Mouse (Mus musculus) stomach, embryonic 14.5 days (tissue): ENCODE measurements around the gene Cutc. TPM values are rescaled to one million over a fixed set of nuclear protein-coding genes. Genes with fewer than 3 reads are reported as not detected.

Experiments used
- ATAC-seq: fragments of 200-750 bp; cut with Nextera tagmentation; 2 replicates; pipeline ENCODE4 v1.8.0; 2017; ENCODE audit warnings: low read depth, moderate TSS enrichment; ENCODE audit not compliant: insufficient number of reproducible peaks, insufficient read depth, low FRiP score
- H3K27ac ChIP-seq: fragments of 300-500 bp; sonication (generic); 2 replicates; pipeline ENCODE4 v1.5.1; 2014; ENCODE audit warnings: mild to moderate bottlenecking, low read length, moderate library complexity, mixed read lengths
- H3K27me3 ChIP-seq: fragments of 300-500 bp; sonication (generic); 2 replicates; pipeline ENCODE4 v1.6.1; 2014; ENCODE audit warnings: low read length, control low read depth, mixed read lengths; ENCODE audit not compliant: control insufficient read depth, insufficient read depth
- H3K36me3 ChIP-seq: fragments of 300-500 bp; sonication (generic); 2 replicates; pipeline ENCODE4 v1.6.1; 2014; ENCODE audit warnings: mild to moderate bottlenecking, control low read depth, low read length, moderate library complexity, mixed read lengths; ENCODE audit not compliant: control insufficient read depth, insufficient read depth
- H3K4me1 ChIP-seq: fragments of 300-500 bp; sonication (generic); 2 replicates; pipeline ENCODE4 v1.6.1; 2014; ENCODE audit warnings: low read length, control low read depth, mixed read lengths; ENCODE audit not compliant: control insufficient read depth, insufficient read depth
- H3K4me2 ChIP-seq: fragments of 300-500 bp; sonication (generic); replicated peaks from 2 replicates; pipeline ENCODE4 v1.6.1; 2014; ENCODE audit warnings: low read depth, low read length, control low read depth
- H3K4me3 ChIP-seq: fragments of 300-500 bp; sonication (generic); 2 replicates; pipeline ENCODE4 v1.5.1; 2014; ENCODE audit warnings: low read depth, low read length, control low read depth
- H3K9ac ChIP-seq: fragments of 300-500 bp; sonication (generic); replicated peaks from 2 replicates; pipeline ENCODE4 v1.6.1; 2014; ENCODE audit warnings: low read depth, mild to moderate bottlenecking, control low read depth, low read length, moderate library complexity, mixed read lengths
- H3K9me3 ChIP-seq: fragments of 300-500 bp; sonication (generic); 2 replicates; pipeline ENCODE4 v1.6.1; 2016; ENCODE audit warnings: low read depth, low read length, control low read depth; ENCODE audit not compliant: control insufficient read depth
- WGBS: fragments of 180-500 bp; shearing (Covaris S2); extraction: QIAGEN DNeasy Blood & Tissue Kit; methylation state at CpG from one replicate; pipeline ENCODE4 v1.1.7; 2014; 5-methylcytosine and 5-hydroxymethylcytosine counted together
- polyA plus RNA-seq: library from polyadenylated mRNA; unstranded; fragments of >200 nt; fragmentation: Nextera tagmentation; extraction: Ambion mirVana; gene quantifications from 2 replicates; pipeline ENCODE4 v1.2.1, GENCODE M21; 2014

Gene Cutc
- polyA plus RNA-seq, 1 experiment from 2014 or later, result 14.8 TPM

DNA sequence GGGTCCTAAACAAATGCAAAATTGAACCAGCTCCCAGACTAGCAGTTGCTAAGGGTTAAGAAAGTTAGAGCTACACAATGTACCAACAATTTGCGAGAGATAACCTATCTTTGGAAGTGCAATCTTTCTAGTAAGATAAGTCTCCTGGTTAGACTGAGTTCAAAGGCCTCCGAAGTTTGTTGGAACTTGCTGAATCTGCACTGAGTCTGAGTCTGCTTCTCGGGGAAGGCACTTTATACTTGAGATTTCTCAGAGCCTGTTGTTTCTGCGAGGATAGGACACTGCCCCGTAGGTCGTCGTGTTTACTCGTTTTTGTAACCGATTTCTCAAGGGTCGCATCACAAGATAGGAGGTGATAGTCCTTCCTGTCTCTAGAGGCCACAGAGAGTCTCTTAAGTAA is 22.6 kb downstream of the Cutc start:
- H3K4me3 ChIP-seq, result no peak overlapping the region
- no peak overlapping the region for H3K4me2 ChIP-seq
- no peaks in the 10 kb centered on the region for H3K36me3 ChIP-seq
- H3K4me1 ChIP-seq, result no peaks in the 10 kb centered on the region
- no peaks in the 10 kb centered on the region for H3K27me3 ChIP-seq
- no peaks in the 10 kb centered on the region for H3K9me3 ChIP-seq
- 61% methylated on average over 10 of the region's 10 CpGs for WGBS
- H3K27ac ChIP-seq, result no peak overlapping the region
- no peak for ATAC-seq
- no peak overlapping the region for H3K9ac ChIP-seq

DNA sequence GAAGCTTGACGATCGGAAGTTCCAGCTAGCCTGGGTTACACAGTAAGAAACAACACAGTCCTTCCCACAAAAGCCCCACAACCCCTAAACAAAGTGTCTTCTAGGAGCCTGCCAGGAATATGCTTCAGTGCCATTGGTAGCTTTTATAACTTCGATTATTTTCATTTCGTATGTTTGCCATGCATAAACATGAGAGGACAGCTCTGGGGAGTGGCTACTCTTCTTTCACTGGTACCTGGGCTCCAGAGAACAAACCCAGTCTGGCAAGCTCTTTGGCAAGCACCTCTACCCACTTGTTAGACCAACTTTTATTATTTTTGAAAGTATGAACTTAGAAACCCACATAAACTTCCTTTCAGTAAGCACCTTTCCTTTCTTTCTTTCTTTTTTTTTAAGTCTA is 23.8 kb downstream of the Cutc start:
- Histone ChIP-seq H3K9ac (no peak overlapping the region), H3K4me2 (no peak overlapping the region), H3K9me3 (no peaks in the 10 kb centered on the region), H3K4me3 (no peak overlapping the region), H3K36me3 (no peaks in the 10 kb centered on the region), H3K4me1 (no peaks in the 10 kb centered on the region), H3K27ac (no peak overlapping the region), H3K27me3 (no peaks in the 10 kb centered on the region)
- WGBS, result 74% methylated on average over 4 of the region's 4 CpGs
- ATAC-seq, result no peak

DNA sequence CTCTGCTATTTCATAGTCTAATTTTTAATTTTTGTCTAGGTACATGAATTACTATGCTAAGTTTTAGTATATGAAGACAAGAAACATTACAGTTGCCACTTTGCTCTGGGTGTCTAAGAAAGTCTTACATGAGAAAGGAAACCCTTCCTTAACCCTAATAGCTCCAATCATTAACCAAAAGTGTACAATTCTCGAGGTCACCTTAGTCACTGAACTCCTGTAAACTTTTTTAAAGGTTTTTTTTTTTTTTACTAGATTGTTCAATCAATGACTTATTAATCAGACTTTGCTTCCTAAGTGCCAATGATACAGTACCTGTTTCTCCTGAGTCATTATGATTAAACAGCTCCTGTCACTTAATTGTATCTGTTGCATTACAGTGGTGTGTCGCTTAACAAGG is 24.5 kb downstream of the Cutc start:
- no peak for ATAC-seq

DNA sequence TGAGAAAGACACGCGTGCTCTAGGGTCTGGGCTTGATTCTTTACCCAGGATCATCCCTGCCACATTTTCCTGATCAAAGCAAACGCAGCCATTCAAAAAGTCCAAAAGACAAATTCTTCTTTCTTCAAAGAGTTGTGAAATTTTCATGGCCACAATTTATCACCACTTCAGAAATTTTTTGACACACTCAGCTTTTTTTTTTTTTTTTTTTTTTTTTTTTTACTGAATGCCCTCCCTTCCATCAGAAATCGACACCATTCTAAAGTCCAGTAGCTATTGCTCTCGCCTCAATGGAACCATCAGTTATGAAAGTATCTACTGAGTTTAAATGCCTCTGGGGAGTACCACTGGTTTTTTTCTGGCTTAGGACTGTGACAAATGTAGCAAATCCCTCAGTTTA is 27.6 kb downstream of the Cutc start:
- no peak for ATAC-seq
- Histone ChIP-seq H3K36me3 (no peaks in the 10 kb centered on the region), H3K4me3 (no peak overlapping the region), H3K27ac (no peak overlapping the region), H3K9me3 (no peaks in the 10 kb centered on the region), H3K4me2 (no peak overlapping the region), H3K9ac (no peak overlapping the region), H3K4me1 (no peaks in the 10 kb centered on the region), H3K27me3 (no peaks in the 10 kb centered on the region)
- 74% methylated on average over 5 of the region's 5 CpGs for WGBS

More for the DNA sequence above, 24.5 kb downstream of the Cutc start:
- no peaks in the 10 kb centered on the region for H3K9me3 ChIP-seq
- no peak overlapping the region for H3K4me3 ChIP-seq
- no peak overlapping the region for H3K27ac ChIP-seq
- no peaks in the 10 kb centered on the region for H3K4me1 ChIP-seq
- H3K27me3 ChIP-seq, result no peaks in the 10 kb centered on the region
- H3K36me3 ChIP-seq, result no peaks in the 10 kb centered on the region
- no peak overlapping the region for H3K9ac ChIP-seq
- 66% methylated on average over 2 of the region's 2 CpGs for WGBS
- H3K4me2 ChIP-seq, result no peak overlapping the region

DNA sequence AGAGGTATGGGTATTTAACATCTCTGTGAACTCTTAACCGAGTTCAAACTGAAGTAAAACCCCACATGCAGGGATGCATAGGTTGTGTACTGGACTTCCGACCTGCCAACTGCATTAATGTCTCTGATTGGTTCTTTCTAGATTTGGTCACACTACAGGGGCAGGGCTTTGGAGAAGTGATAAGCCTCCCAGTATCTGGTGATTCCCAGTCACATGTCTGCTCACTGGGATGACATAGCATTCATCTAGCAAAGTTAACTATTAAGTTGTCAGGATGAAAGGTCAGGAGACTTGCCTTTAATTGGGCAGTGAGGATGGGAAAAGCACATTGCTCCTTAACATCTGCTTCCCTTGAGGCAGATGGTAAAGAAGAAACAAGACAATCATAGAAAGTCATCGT is 29.2 kb downstream of the Cutc start, which contains the start of gene Abcc2:
TSS of gene Abcc2 (plus strand) at position 213 of the 400 bp plus-strand sequence.
- no peak within 1 kb of the TSS for H3K9ac ChIP-seq
- no peaks in the 10 kb centered on the region for H3K27me3 ChIP-seq
- no peaks in the 10 kb centered on the region for H3K36me3 ChIP-seq
- 76% methylated on average over 3 of the region's 3 CpGs for WGBS
- H3K9me3 ChIP-seq, result no peaks in the 10 kb centered on the region
- no peak within 1 kb of the TSS for H3K4me2 ChIP-seq
- no peak within 1 kb of the TSS for H3K27ac ChIP-seq
- no peaks in the 10 kb centered on the region for H3K4me1 ChIP-seq
- H3K4me3 ChIP-seq, result no peak within 1 kb of the TSS
- no peak for ATAC-seq

DNA sequence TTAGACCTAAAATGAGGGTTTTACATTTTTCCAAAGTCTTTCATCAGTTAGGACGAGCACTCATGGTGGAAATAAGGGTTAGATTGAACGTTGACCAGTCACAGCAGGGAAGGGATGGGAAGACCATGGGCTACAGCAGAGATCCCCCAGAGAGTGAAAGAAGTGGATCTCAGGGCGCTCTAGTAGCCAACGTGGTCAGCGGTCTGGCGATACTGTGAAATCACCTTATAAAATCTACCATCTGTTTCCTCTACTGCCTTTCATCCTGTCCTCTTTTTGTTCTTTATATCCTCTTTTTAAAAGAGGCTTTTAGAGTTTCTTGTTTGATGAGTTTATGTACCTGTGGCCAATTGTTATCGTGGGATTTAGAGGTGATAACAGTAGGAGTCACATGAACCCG is 32.0 kb downstream of the Cutc start:
- no peak for ATAC-seq
- Histone ChIP-seq H3K9me3 (no peaks in the 10 kb centered on the region), H3K27me3 (no peaks in the 10 kb centered on the region), H3K4me3 (no peak overlapping the region), H3K27ac (no peak overlapping the region), H3K4me2 (no peak overlapping the region), H3K4me1 (no peaks in the 10 kb centered on the region), H3K36me3 (no peaks in the 10 kb centered on the region), H3K9ac (no peak overlapping the region)
- 75% methylated on average over 8 of the region's 8 CpGs for WGBS

DNA sequence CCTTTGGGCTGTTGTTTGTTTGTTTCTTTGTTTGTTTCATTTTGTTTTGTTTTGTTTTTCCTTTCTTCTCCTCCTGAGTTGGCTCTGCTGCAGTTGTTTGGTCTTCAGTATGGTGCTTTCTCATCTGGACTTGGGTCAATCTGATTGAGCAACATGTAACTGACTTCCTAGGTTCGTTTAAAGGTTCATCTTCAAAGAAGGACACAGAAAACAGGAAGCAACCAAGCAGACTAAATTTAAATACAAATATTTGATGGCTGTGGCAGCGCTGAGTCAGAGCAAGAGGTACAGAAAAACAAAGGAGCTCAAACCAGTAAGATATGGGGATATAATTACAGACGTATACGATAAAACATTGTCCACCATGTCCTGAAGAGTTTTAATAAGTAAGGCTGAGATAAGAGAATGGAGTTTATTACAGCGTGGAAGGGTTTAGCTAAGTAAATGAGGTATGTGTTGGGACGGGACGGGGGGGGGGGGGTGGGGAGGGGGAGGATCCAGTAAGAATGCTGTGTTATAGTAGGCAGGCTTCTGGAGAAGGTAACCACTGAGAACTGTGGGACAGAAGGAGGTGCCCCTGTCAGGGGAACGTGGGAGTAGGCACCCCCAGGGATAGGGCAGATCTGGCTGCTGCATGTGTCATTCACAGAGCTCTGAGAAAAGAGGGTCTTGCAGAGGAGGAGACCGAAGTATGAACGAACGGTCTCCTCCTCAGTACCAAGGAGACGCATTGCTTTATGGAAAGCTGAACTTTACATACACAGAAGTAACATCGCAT is 33.6 kb downstream of the Cutc start:
- 79% methylated on average over 13 of the region's 13 CpGs for WGBS
- H3K4me2 ChIP-seq, result no peak overlapping the region
- no peak for ATAC-seq
- H3K36me3 ChIP-seq, result no peaks in the 10 kb centered on the region
- no peak overlapping the region for H3K4me3 ChIP-seq
- no peaks in the 10 kb centered on the region for H3K4me1 ChIP-seq
- H3K27me3 ChIP-seq, result no peaks in the 10 kb centered on the region
- H3K9me3 ChIP-seq, result no peaks in the 10 kb centered on the region
- H3K27ac ChIP-seq, result no peak overlapping the region
- H3K9ac ChIP-seq, result no peak overlapping the region

DNA sequence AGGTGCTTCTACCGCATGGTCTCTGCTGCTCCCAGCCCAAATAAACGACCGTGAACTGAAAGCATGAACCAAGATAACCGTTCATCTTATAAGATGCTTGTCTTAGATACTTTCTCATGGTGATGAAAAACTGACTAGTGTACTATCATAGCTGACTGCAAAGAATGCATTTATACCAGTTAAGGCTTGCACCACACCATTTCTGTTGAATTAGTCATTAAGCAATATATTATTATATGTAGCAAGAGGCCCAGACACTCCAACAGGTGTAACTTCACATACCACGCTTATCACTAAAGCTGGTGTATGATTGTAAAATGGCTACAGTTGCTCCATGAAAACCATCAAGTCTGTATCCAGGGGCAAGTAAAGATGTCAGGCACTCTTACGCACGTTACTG is 37.0 kb downstream of the Cutc start:
- no peaks in the 10 kb centered on the region for H3K36me3 ChIP-seq
- no peaks in the 10 kb centered on the region for H3K27me3 ChIP-seq
- no peak overlapping the region for H3K4me2 ChIP-seq
- no peak overlapping the region for H3K4me3 ChIP-seq
- H3K9ac ChIP-seq, result no peak overlapping the region
- no peak overlapping the region for H3K27ac ChIP-seq
- ATAC-seq, result no peak
- H3K9me3 ChIP-seq, result no peaks in the 10 kb centered on the region
- H3K4me1 ChIP-seq, result no peaks in the 10 kb centered on the region
- WGBS, result 68% methylated on average over 7 of the region's 7 CpGs

DNA sequence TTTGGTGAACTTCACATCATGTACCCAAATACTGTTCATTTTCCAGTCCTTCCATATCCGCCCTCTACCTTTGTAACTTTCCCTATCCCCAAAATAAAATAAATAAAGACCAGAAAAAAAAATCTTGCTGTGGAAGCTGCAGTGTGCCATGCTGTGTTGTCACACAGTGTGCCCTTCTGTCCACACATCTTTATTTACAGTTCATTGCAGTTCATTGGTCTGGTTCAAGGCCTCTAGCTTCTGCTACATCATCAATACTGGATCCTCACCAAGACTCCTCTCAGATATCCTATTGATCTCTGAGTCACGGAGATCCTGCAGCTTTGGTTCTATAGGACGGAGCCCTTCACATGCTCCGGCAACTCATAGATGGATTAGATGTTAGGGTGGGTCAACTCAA is 39.7 kb downstream of the Cutc start:
- no peaks in the 10 kb centered on the region for H3K9me3 ChIP-seq
- H3K4me2 ChIP-seq, result no peak overlapping the region
- ATAC-seq, result no peak
- H3K4me1 ChIP-seq, result no peaks in the 10 kb centered on the region
- no peak overlapping the region for H3K9ac ChIP-seq
- no peaks in the 10 kb centered on the region for H3K36me3 ChIP-seq
- H3K27ac ChIP-seq, result no peak overlapping the region
- H3K27me3 ChIP-seq, result no peaks in the 10 kb centered on the region
- WGBS, result 83% methylated on average over 4 of the region's 4 CpGs
- no peak overlapping the region for H3K4me3 ChIP-seq
